Mouse (Mus musculus): ENCODE data around the gene Rhebl1. TPM values are rescaled to one million over a fixed set of nuclear protein-coding genes. Genes with fewer than 3 reads are reported as not detected.

Gene Rhebl1
- polyA plus RNA-seq, 1 experiment, result 4.6 TPM

- no peak for TF ChIP-seq POLR2A (IDR thresholded peaks at IDR 0.05; ENCODE audit: control insufficient read depth, low read depth, low read length)
- no peak for TF ChIP-seq CTCF (IDR thresholded peaks at IDR 0.05; ENCODE audit: control insufficient read depth, insufficient read depth, insufficient replicate concordance, low read depth, low read length)
- Histone ChIP-seq H3K27ac (ENCODE audit: control insufficient read depth, insufficient read depth, low read depth, low read length) (0 out of 2 replicates have a peak overlapping the region, but pooled peaks have one; percentile 5), H3K4me3 (ENCODE audit: control insufficient read depth, low read depth, low read length) (peak overlapping the region; percentile 47), H3K4me1 (ENCODE audit: control insufficient read depth, insufficient read depth, low read length) (peaks cover 34% of the 10 kb centered on the region), H3K27me3 (ENCODE audit: control insufficient read depth, insufficient read depth, low read length) (no peaks in the 10 kb centered on the region; the same call in none of the 2 replicates), H3K36me3 (ENCODE audit: control insufficient read depth, insufficient read depth, low read length) (no peaks in the 10 kb centered on the region)
Measured at GRCm38 (mm10) chr15:98893036-98893435, 1.3 kb downstream of the Rhebl1 start.

GRCm38 (mm10) chr15:98891907-98892606, 2.3 kb downstream of the Rhebl1 start:
- Histone ChIP-seq H3K27me3 (ENCODE audit: control insufficient read depth, insufficient read depth, low read length) (no peaks in the 10 kb centered on the region; the same call in 1 of the 2 replicates), H3K4me1 (ENCODE audit: control insufficient read depth, insufficient read depth, low read length) (peaks cover 34% of the 10 kb centered on the region), H3K27ac (ENCODE audit: control insufficient read depth, insufficient read depth, low read depth, low read length) (peak overlapping the region; percentile 45), H3K36me3 (ENCODE audit: control insufficient read depth, insufficient read depth, low read length) (no peaks in the 10 kb centered on the region), H3K4me3 (ENCODE audit: control insufficient read depth, low read depth, low read length) (no peak overlapping the region)
- no peak for TF ChIP-seq POLR2A (IDR thresholded peaks at IDR 0.05; ENCODE audit: control insufficient read depth, low read depth, low read length)
- peak; percentile 44; the same call in 1 of the 2 replicates for TF ChIP-seq CTCF (IDR thresholded peaks at IDR 0.05; ENCODE audit: control insufficient read depth, insufficient read depth, insufficient replicate concordance, low read depth, low read length)

- no peak overlapping the region for H3K27ac ChIP-seq (ENCODE audit: control insufficient read depth, insufficient read depth, low read depth, low read length)
- H3K27me3 ChIP-seq (ENCODE audit: control insufficient read depth, insufficient read depth, low read length), result no peaks in the 10 kb centered on the region
- peak overlapping the region; percentile 2 for H3K4me3 ChIP-seq (ENCODE audit: control insufficient read depth, low read depth, low read length)
- no peaks in the 10 kb centered on the region for H3K36me3 ChIP-seq (ENCODE audit: control insufficient read depth, insufficient read depth, low read length)
- TF ChIP-seq POLR2A (IDR thresholded peaks at IDR 0.05; ENCODE audit: control insufficient read depth, low read depth, low read length) (no peak), CTCF (IDR thresholded peaks at IDR 0.05; ENCODE audit: control insufficient read depth, insufficient read depth, insufficient replicate concordance, low read depth, low read length) (no peak)
- peaks cover 34% of the 10 kb centered on the region for H3K4me1 ChIP-seq (ENCODE audit: control insufficient read depth, insufficient read depth, low read length)
Measured at GRCm38 (mm10) chr15:98891198-98891742, 3.1 kb downstream of the Rhebl1 start.

GRCm38 (mm10) chr15:98887526-98887925, 6.8 kb downstream of the Rhebl1 start:
- Histone ChIP-seq H3K27ac (ENCODE audit: control insufficient read depth, insufficient read depth, low read depth, low read length) (no peak overlapping the region), H3K4me3 (ENCODE audit: control insufficient read depth, low read depth, low read length) (no peak overlapping the region), H3K27me3 (ENCODE audit: control insufficient read depth, insufficient read depth, low read length) (no peaks in the 10 kb centered on the region), H3K36me3 (ENCODE audit: control insufficient read depth, insufficient read depth, low read length) (no peaks in the 10 kb centered on the region), H3K4me1 (ENCODE audit: control insufficient read depth, insufficient read depth, low read length) (peaks cover 8% of the 10 kb centered on the region)
- TF ChIP-seq CTCF (IDR thresholded peaks at IDR 0.05; ENCODE audit: control insufficient read depth, insufficient read depth, insufficient replicate concordance, low read depth, low read length), result no peak
- TF ChIP-seq POLR2A (IDR thresholded peaks at IDR 0.05; ENCODE audit: control insufficient read depth, low read depth, low read length), result no peak

- Histone ChIP-seq H3K27me3 (ENCODE audit: control insufficient read depth, insufficient read depth, low read length) (no peaks in the 10 kb centered on the region), H3K27ac (ENCODE audit: control insufficient read depth, insufficient read depth, low read depth, low read length) (no peak overlapping the region), H3K36me3 (ENCODE audit: control insufficient read depth, insufficient read depth, low read length) (no peaks in the 10 kb centered on the region), H3K4me1 (ENCODE audit: control insufficient read depth, insufficient read depth, low read length) (peaks cover 5% of the 10 kb centered on the region), H3K4me3 (ENCODE audit: control insufficient read depth, low read depth, low read length) (no peak overlapping the region)
- TF ChIP-seq POLR2A (IDR thresholded peaks at IDR 0.05; ENCODE audit: control insufficient read depth, low read depth, low read length) (no peak), CTCF (IDR thresholded peaks at IDR 0.05; ENCODE audit: control insufficient read depth, insufficient read depth, insufficient replicate concordance, low read depth, low read length) (no peak)
Measured at GRCm38 (mm10) chr15:98886667-98887387, 7.5 kb downstream of the Rhebl1 start.

GRCm38 (mm10) chr15:98884106-98884505, 10.2 kb downstream of the Rhebl1 start:
- Histone ChIP-seq H3K4me1 (ENCODE audit: control insufficient read depth, insufficient read depth, low read length) (no peaks in the 10 kb centered on the region; the same call in 1 of the 2 replicates), H3K36me3 (ENCODE audit: control insufficient read depth, insufficient read depth, low read length) (no peaks in the 10 kb centered on the region), H3K4me3 (ENCODE audit: control insufficient read depth, low read depth, low read length) (no peak overlapping the region), H3K27me3 (ENCODE audit: control insufficient read depth, insufficient read depth, low read length) (no peaks in the 10 kb centered on the region), H3K27ac (ENCODE audit: control insufficient read depth, insufficient read depth, low read depth, low read length) (no peak overlapping the region)
- TF ChIP-seq POLR2A (IDR thresholded peaks at IDR 0.05; ENCODE audit: control insufficient read depth, low read depth, low read length) (no peak), CTCF (IDR thresholded peaks at IDR 0.05; ENCODE audit: control insufficient read depth, insufficient read depth, insufficient replicate concordance, low read depth, low read length) (no peak)

- H3K36me3 ChIP-seq (ENCODE audit: control insufficient read depth, insufficient read depth, low read length), result no peaks in the 10 kb centered on the region
- no peak overlapping the region for H3K27ac ChIP-seq (ENCODE audit: control insufficient read depth, insufficient read depth, low read depth, low read length)
- H3K27me3 ChIP-seq (ENCODE audit: control insufficient read depth, insufficient read depth, low read length), result no peaks in the 10 kb centered on the region
- H3K4me3 ChIP-seq (ENCODE audit: control insufficient read depth, low read depth, low read length), result no peak overlapping the region
- TF ChIP-seq POLR2A (IDR thresholded peaks at IDR 0.05; ENCODE audit: control insufficient read depth, low read depth, low read length) (no peak), CTCF (IDR thresholded peaks at IDR 0.05; ENCODE audit: control insufficient read depth, insufficient read depth, insufficient replicate concordance, low read depth, low read length) (no peak)
- H3K4me1 ChIP-seq (ENCODE audit: control insufficient read depth, insufficient read depth, low read length), result no peaks in the 10 kb centered on the region; the same call in 1 of the 2 replicates
Measured at GRCm38 (mm10) chr15:98883661-98884060, 10.7 kb downstream of the Rhebl1 start.
